Mouse (Mus musculus) spleen, postnatal 14 days (tissue): ENCODE results near the gene Kcnj6.

ENCODE experiments used
- DNase-seq, 2 experiments: peaks; one replicate each; pipeline ENCODE4 v3.0.0; 2021 to 2022; ENCODE audit warnings: low spot score in 2 of 2

The Kcnj6 gene

DNA sequence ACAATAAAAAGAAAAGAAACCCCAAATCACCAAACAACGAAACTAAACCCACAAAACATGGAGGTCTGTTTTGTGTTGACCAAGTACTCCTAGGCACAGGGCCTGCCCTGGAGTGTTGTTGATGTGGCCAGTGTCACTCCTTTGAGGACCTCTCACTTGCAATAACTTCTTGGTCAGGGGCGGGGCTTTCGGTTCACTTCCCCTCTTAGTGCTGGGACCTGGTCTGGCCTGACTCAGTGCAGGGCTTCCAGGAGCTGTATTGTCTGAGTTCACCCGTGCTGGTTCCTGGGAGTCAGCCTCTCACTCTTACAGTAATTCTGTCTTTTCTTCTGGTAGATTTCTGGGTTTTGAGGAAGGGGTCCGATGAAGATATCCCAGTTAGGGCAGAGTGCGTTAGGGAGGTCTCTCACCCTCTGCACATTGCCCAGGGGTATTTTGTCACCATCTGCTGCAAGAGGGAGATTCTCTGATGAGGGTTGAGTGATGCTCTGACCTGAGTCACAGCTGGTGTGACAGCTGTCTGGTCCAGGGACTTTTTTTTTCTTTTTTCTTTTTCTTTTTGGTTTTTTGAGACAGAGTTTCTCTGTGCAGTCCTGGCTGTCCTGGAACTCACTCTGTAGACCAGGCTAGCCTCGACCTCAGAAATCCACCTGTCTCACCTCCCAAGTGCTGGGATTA, 276.9 kb downstream of the Kcnj6 start:
- no peak for DNase-seq

DNA sequence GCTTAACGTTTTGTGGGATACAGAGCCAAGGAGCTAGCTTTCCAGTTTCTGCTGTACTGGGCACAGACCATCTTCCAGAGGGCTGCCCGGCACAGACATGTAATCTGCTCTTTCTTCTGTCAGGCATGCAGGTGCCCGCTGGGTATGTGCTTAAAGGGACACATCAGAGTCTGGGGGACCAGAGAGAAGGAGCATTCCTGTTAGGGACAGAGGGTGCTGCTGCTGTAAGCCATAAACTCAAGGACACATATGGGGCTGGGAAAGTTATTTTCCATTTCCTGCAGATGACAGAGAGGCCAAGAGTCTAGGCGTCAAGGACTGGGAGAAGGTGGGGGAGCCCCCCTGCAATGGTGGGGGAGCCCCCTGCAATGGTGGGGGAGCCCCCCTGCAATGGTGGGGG, 278.0 kb downstream of the Kcnj6 start:
- DNase-seq = no peak

DNA sequence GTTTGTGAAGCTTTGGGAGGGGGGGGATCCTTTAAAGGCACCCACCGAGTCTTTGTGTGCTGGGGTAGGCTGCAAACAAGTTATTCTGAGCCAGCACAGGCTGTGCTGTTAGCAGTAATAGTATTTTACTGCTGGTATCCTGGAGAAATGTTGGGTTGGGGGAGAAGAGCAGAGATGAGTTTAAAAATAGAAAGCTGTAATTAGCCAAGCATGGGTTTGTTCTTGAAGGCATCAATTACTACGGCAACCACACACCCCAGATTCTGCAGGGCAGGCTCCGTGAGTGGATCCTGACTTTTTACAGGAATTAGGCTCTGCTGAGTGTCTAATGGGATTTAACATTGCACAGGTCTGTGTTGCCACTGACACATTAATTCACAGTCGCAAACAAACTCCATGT, 278.6 kb downstream of the Kcnj6 start:
- no peak for DNase-seq

DNA sequence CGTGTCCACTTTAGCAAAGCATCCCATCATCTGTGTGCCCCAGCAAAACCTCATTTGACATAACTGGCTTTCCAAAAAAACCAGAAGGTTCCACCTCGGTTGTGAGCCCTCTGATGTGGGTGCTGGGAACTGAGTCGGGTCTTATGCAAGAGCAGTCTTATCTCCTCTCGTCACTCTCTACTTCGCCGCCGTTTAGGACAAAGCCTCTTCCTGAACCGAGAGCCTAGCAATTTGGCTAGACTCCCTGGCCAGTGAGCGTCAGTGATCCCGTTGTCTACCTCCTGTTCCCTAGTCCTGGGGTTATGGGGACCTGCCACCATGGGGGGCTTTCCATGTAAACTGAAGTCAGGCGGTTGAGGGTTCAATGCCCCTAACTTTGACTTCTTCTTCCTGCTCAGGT, 280.4 kb downstream of the Kcnj6 start:
- no peak for DNase-seq

DNA sequence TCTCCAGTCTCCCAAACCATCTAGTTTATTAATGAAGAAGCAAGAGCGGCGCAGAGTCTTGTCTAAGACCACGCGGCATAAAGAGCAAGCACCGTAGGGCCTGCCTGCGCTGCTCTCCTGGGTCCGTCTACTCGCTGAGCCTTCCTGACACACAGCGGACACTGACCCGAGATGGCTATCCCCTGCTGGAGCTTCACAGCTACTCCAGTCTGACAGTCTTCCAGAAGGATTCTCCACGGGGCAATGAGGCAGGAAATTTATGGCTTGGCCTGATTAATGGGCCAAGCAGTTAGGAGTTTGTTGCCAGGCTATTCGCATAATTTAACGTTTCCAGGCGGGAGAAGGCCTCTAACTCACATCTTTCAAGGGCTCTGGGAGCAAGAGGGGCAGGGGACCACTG, 283.0 kb downstream of the Kcnj6 start:
- no peak for DNase-seq

- DNase-seq = peak; percentile 41 to 63
Measured at GRCm38 (mm10) chr16:94713480-94714094, 283.9 kb downstream of the Kcnj6 start.

- DNase-seq = no peak
Measured at GRCm38 (mm10) chr16:94701971-94702370, 295.5 kb downstream of the Kcnj6 start.

- no peak for DNase-seq
Measured at GRCm38 (mm10) chr16:94701141-94701540, 296.4 kb downstream of the Kcnj6 start.
